Mouse (Mus musculus): Measurements from ENCODE around the gene Tm9sf1. TPM values are rescaled to one million over a fixed set of nuclear protein-coding genes. Genes with fewer than 3 reads are reported as not detected.

The Tm9sf1 gene
- 38.2 to 51.1 TPM (median 44.8 TPM) in 4 replicates for total RNA-seq (2023)

DNA sequence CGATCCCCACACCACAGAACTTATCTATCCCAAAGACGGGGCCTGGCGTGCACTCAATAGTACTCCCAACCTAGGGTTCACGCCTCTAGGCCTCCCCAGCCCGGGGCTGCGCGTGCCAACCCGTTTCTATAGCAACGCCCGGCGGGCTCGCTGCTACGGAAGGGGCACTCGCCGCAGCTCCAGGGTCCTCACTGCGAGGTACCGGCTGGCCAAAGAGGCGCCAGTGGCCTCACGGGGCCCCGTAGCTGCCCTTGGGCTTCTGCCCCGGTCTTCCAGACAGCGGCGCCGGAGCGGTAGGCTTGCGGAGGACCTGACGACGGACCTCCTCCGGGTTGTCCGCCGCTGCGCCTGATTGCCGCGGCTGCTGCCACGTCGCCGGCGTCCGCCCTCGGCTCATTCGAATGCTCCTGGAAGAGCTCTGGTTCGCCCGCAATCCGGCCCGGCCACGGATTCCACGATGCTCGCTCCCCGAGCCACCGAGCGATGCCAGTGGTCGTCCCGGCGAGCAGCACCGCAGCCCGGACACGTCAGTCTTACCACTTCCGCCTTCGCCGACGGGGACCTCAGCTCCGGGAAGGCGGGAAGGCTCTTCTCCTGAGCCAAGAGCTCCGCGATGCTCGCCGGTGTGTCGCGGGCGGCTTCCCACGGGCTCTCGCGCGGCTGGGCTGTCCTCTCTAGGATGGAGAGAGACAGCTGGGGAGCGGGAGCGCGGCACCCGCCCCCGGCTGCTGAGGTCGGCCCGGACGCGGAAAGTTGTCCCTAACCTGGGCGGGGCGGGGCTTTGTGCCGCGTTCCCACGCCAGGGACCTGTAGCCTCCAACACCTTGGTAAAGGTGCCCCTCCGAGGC is at the start of gene Tm9sf1:
Gene Tm9sf1 (minus strand): TSS at position 747 of the 848 bp plus-strand sequence.

DNA sequence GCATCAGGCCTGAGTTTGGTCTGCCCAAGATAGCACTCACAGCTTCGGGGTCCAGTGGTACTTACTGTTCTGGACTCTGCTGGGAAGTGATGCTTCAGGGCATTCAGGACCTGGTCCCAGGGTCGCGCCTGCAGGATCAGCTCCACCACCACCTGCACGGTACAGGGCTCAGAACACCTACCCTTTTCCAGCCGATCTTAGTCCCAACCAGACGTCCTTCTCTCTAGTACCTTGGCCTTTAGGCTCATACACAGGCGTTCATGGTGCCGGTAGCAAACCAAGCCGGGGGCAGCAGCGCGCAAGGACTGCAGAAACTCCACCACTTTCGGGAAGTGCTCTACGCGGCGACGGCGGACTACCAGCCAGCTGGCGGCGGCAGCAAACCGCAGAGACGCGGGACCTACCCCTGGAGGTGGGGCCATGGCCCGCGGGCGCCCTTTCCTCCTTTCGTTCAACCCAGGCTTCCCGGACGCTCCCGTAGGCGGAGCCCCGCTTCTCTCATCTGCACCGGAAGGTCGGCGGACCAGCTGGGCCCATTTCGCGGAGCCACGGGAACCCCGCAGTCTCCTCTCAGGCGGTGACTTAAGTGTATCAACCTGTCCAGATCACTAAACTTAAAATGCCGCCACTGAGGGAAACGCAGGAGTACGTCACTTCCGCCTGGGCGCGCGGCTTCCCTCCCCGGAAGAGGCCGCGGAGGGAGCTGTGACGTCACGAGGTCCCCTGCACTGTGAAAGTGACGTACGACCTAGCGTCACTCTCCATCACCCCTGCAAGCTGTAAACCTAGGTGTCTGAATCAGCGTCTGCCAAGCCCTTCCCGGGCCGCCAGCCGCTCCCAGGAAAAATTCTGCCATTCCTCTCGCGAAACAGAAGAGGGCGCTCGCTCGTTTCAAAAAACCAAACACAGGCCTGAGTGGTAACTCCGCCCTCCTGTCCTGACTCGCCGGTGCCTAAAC is 37.8 kb upstream of the Tm9sf1 start, which contains the start of gene Tinf2:
Gene Tinf2 (minus strand): TSS at position 661 of the 958 bp plus-strand sequence.

DNA sequence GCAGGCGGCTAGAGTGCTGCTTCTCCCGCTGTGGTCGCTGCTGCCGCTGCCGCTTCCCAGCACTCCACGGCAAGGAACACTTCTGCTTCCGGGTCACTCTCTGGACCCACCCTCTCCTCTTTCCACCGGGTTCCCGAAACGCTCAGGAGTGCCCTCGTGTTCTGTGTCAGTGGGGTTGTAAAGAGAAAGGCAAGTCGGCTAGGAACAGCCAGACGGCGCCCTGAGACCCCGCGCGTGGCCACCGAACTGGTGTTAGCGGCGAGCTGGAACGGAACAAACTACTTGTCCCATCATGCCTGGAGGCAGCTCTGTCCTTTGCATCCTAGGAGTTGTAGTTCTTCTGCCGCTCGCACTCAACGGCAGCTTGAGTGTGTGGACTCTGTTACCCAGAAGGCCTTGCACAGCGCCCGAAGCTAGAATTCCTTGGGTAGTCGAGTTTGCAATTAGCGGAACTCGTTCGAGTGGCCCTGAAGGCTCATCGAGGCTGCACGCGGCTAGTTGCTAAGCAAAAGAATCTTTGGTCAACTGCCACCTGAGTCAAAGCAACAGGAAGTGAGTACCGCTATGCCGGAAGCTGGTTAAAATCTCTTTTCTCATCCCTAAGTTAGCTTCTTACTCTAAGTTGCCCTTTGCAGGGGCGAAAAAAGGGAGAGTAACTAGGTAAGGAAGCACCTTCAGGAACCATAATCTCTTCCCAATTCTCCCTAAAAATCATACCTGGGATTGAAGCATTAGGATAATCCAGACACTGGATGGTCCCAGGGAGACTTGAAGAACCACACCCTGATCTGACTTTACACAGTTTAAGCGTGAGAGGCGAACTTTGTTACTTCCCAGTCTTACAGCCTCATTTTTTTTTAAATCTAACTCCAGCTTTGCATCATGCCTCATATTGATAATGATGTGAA is 28.5 kb upstream of the Tm9sf1 start, which contains the start of the genes Gmpr2 and Nedd8:
Gene Gmpr2 (plus strand): TSS at position 109 of the 908 bp plus-strand sequence.
Gene Nedd8 (minus strand): TSS at position 292 of the 908 bp plus-strand sequence.

DNA sequence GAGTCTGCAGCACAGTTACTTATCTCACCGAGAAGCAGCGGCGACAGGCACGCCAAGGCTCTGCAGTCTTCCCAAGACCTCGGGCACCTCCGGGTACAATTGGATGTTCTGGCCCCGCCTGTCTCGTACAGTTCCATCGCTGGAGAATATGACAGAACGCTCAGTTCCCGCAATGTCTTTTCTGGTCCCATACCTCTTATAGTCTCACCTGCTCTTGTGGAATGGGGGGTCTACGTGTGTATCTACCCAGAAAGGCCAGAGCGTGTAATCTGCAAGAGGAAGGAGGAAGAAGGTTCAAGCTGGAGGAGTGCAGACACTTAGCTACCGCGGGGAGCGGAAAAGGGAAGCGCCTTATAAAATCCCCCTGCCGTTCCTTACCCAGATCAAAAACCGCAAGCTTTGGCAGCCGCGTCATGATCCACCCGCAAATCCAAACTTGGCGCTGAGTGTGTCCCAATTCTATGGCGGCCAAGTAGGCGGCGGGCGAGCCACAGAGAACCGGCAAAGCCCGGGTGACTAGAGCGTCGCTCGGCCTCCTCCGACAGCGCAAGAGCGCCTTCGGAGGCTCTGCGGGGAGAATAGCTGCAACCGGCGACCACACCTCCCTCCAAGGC is 16.5 kb upstream of the Tm9sf1 start, which contains the start of gene Mdp1:
Gene Mdp1 (minus strand): TSS at position 549 of the 614 bp plus-strand sequence.

DNA sequence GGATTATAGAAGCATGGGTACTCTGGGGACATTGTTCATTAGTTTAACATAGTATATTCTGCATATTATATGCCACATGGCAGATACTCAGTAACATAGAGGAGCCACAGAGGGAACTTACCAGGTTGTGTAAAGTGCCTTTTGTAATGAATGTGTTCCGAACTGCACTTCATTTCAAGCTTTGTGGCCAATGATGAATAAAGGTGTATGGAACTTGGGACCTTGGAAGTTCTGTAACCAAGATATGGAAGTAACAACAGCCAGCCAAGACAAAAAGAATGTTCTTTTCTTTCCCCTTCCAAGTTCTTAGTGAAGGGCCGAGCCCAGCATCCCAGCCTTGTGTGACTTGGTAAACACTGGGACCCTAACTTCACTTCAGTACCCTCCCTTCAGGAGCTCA is 6.3 kb upstream of the Tm9sf1 start, which contains the start of gene Tssk4:
Gene Tssk4 (plus strand): TSS at position 301 of the 400 bp plus-strand sequence.

DNA sequence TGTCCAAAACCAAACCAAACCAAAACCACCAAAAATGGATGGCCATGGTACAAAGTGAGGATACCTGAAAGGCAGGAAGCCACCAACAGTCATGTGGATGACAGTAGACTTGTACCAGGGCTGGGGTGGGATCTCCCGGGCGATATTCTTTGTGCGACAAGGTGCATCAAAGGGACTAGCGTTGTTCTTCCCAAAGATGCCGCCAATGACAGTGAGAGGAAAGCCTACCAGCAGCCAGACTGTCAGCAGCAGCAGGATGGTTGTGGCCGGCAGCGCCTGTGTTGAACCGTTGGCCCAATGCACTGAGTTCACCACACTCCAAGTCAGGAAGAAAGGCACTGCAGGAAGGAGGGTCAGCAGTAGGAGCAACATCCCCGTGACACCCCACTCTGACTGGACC is 5.8 kb downstream of the Tm9sf1 start, which contains the start of gene Gm49378:
Gene Gm49378 (minus strand): TSS at position 101 of the 400 bp plus-strand sequence.

DNA sequence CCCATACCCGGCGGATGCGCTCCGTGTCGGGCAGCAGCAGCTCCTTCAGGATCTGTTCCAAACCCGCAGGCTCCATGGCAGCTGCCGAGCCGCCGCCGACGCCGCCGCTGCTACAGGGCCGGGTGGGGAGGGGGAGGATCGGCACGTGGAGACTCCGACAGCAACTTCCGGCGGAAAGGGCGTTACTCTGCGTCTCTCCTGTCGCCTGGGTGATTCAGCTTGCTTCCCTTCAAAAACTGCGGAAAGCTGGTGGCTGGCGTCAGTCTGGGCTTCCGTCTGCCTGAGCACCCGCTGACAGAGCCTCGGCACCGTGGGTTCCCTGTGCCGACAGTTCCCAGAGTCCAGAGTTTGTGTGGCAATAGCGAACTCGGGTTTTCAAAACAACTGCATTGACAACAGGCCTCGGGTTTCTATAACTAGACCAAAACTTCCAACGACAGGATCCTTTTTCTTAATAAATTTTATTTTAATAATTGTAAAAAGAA is 8.0 kb downstream of the Tm9sf1 start, which contains the start of gene Ipo4:
Gene Ipo4 (minus strand): TSS at position 435 of the 485 bp plus-strand sequence.

DNA sequence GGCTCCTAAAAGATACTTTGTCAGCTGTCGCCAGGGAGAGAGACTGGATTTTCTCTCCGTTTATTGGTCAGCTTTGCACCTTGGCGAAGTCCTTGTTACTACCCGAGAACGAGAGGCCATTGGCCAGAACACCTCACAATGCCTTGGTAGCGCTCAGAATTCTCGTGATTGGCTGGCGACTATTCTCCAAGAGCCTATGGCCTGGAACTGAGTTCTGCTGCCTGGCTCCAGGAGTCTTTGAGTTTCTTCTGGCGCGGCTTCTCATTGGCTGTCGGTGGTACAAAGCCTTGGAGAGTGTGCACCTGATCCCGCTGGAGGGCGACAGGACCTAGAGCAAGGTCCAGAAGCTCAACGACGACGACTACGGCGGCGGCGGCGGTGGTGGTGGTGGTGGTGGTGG is 25.8 kb downstream of the Tm9sf1 start, which contains the start of gene Rec8:
Gene Rec8 (plus strand): TSS at position 216 of the 400 bp plus-strand sequence.

DNA sequence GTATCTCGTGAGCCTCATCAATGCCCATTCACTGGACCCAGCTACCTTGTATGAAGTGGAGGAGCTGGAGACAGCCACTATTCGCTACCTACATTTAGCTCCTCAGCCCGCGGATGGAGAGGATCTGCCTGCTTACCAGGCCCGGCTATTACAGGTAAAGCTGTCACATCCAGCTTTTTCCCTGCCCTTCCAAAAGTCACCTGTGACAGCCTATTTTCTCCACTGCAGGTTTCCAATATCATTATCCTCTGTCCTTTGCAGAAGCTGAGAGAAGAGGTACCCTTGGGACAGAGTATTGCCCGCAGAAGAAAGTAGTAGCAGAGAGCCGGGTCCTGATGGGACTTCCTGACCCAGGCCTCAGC is 40.4 kb downstream of the Tm9sf1 start, which contains the start of gene Irf9:
Gene Irf9 (plus strand): TSS at position 301 of the 362 bp plus-strand sequence.

GRCm38 (mm10) chr14:55591331-55591891 is 52.2 kb downstream of the Tm9sf1 start, which contains the start of gene Rnf31:
Rnf31 (plus strand) TSS chr14:55591708.

DNA sequence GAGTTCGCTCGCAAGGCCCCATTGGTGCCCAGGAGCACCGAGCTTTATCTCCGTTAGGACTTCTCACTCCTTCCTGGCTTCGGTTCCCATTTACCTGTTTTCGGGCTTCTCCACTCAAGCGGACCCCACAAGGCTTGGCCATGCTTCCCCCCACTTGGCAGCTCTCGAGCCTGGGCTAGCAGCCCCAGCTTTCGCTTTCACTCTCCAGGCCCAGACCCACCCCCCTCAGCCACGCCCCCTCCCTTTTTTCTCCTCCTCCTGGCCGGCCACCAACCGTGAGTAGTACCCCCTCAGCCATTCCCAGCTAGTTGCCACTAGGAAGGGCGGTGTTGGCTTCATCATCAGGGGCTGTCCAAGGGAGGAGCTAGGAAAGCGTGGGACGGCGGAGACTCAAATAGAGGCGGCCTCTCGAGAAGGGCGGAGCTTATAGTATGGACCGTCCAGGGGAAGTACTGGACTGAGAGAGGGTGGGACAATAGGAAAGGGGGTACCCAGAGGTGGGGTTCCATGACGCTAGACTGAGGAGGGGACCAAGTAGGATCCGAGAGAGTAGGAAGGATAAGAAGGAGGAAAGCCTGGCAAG is 52.8 kb downstream of the Tm9sf1 start, which contains the start of gene Psme2:
Gene Psme2 (minus strand): TSS at position 366 of the 583 bp plus-strand sequence.

Other genes with a start within 250 kb of the Tm9sf1 start
- gene Dhrs4, start 165.0 kb downstream of the Tm9sf1 start, total RNA-seq (2023), result 22.2 to 26.4 TPM (median 24.7 TPM) in 4 replicates
- gene Carmil3, start 153.2 kb downstream of the Tm9sf1 start, total RNA-seq (2023), result 3.8 to 11.8 TPM (median 4.8 TPM) in 4 replicates
- not detected in 4 replicates for gene Cpne6, start 133.4 kb downstream of the Tm9sf1 start, total RNA-seq (2023)
- gene Nrl, start 118.8 kb downstream of the Tm9sf1 start, total RNA-seq (2023), result not detected in 4 replicates
- 43.4 to 51.1 TPM (median 49.0 TPM) in 4 replicates for gene Pck2, start 103.5 kb downstream of the Tm9sf1 start, total RNA-seq (2023)
- gene Dcaf11, start 83.8 kb downstream of the Tm9sf1 start, total RNA-seq (2023), result 84.9 to 91.3 TPM (median 86.3 TPM) in 4 replicates
- 6.2 to 9.8 TPM (median 7.2 TPM) in 4 replicates for gene A730061H03Rik, start 83.4 kb downstream of the Tm9sf1 start, total RNA-seq (2023)
- gene Fitm1, start 68.2 kb downstream of the Tm9sf1 start, total RNA-seq (2023), result not detected in 4 replicates
- 234 to 255 TPM (median 248 TPM) in 4 replicates for gene Psme1, start 65.7 kb downstream of the Tm9sf1 start, total RNA-seq (2023)
- 3.7 to 6.1 TPM (median 5.3 TPM) in 4 replicates for gene Emc9, start 58.5 kb downstream of the Tm9sf1 start, total RNA-seq (2023)
- gene Psme2, start 52.7 kb downstream of the Tm9sf1 start, total RNA-seq (2023), result 273 to 323 TPM (median 304 TPM) in 4 replicates
- 94.6 to 97.8 TPM (median 96.3 TPM) in 4 replicates for gene Rnf31, start 52.1 kb downstream of the Tm9sf1 start, total RNA-seq (2023)
- 83.5 to 105 TPM (median 99.2 TPM) in 4 replicates for gene Irf9, start 40.2 kb downstream of the Tm9sf1 start, total RNA-seq (2023)
- gene Rec8, start 25.8 kb downstream of the Tm9sf1 start, total RNA-seq (2023), result 0.79 to 1.5 TPM (median 1.0 TPM) in 4 replicates
- 56.3 to 62.2 TPM (median 58.4 TPM) in 4 replicates for gene Ipo4, start 7.8 kb downstream of the Tm9sf1 start, total RNA-seq (2023)
- gene Gm49378, start 5.9 kb downstream of the Tm9sf1 start, total RNA-seq (2023), result 3.3 to 4.7 TPM (median 4.4 TPM) in 3 of 4 replicates, not detected in the other
- gene Tssk4, start 6.4 kb upstream of the Tm9sf1 start, total RNA-seq (2023), result 2.3 to 2.6 TPM (median 2.5 TPM) in 4 replicates
- 42.5 to 45.6 TPM (median 42.9 TPM) in 4 replicates for gene Mdp1, start 16.7 kb upstream of the Tm9sf1 start, total RNA-seq (2023)
- 18.2 to 28.2 TPM (median 22.1 TPM) in 4 replicates for gene Gmpr2, start 28.1 kb upstream of the Tm9sf1 start, total RNA-seq (2023)
- 168 to 193 TPM (median 180 TPM) in 4 replicates for gene Nedd8, start 28.3 kb upstream of the Tm9sf1 start, total RNA-seq (2023)
- gene Tinf2, start 38.0 kb upstream of the Tm9sf1 start, total RNA-seq (2023), result 164 to 172 TPM (median 166 TPM) in 4 replicates
- gene Tgm1, start 70.1 kb upstream of the Tm9sf1 start, total RNA-seq (2023), result 1.2 to 2.3 TPM (median 1.8 TPM) in 4 replicates
- gene Rabggta, start 78.5 kb upstream of the Tm9sf1 start, total RNA-seq (2023), result 78.7 to 86.9 TPM (median 83.5 TPM) in 4 replicates
- gene Dhrs1, start 101.9 kb upstream of the Tm9sf1 start, total RNA-seq (2023), result 29.7 to 33.0 TPM (median 31.4 TPM) in 4 replicates
- gene Nop9, start 101.9 kb upstream of the Tm9sf1 start, total RNA-seq (2023), result 29.6 to 35.0 TPM (median 33.4 TPM) in 4 replicates
- gene Cideb, start 114.7 kb upstream of the Tm9sf1 start, total RNA-seq (2023), result not detected in 4 replicates
- 0.19 to 0.83 TPM (median 0.33 TPM) in 4 replicates for gene Ltb4r2, start 117.6 kb upstream of the Tm9sf1 start, total RNA-seq (2023)
- gene Ltb4r1, start 122.2 kb upstream of the Tm9sf1 start, total RNA-seq (2023), result not detected in 4 replicates
- gene Adcy4, start 140.3 kb upstream of the Tm9sf1 start, total RNA-seq (2023), result 0.53 to 1.6 TPM (median 0.60 TPM) in 3 of 4 replicates, not detected in the other
- 84.2 to 93.2 TPM (median 86.6 TPM) in 4 replicates for gene Ripk3, start 145.1 kb upstream of the Tm9sf1 start, total RNA-seq (2023)
- gene Nfatc4, start 179.3 kb upstream of the Tm9sf1 start, total RNA-seq (2023), result not detected in 4 replicates
- 0.06 TPM in 1 of 4 replicates, not detected in the others for gene Nynrin, start 210.2 kb upstream of the Tm9sf1 start, total RNA-seq (2023)
- gene Cbln3, start 240.6 kb upstream of the Tm9sf1 start, total RNA-seq (2023), result not detected in 4 replicates
- 101 TPM in 4 replicates for gene Khnyn, start 241.1 kb upstream of the Tm9sf1 start, total RNA-seq (2023)

Measured in B cell, adult 62 days (primary cell).